Mouse (Mus musculus) spleen, adult 2 months (tissue): ENCODE data around the gene BC005537. TPM values are rescaled to one million over a fixed set of nuclear protein-coding genes. Genes with fewer than 3 reads are reported as not detected.
A peak's percentile ranks its signal among the peaks of the same experiment; 100 is the strongest.

Experiments
- DNase-seq, 2 experiments: peaks; one replicate each; pipeline versions ENCODE4 v3.0.0 to v3.0.0-alpha.2; 2012 to 2021; ENCODE audit warnings: low spot score in 2 of 2, low read depth in 1 of 2
- H3K27ac ChIP-seq: fragments of 200-500 bp; 2 replicates; pipeline ENCODE4 v1.5.1; 2012; ENCODE audit warnings: low read length, inconsistent platforms; ENCODE audit not compliant: insufficient read depth
- H3K27me3 ChIP-seq: fragments of 200-500 bp; 2 replicates; pipeline ENCODE4 v1.6.1; 2012; ENCODE audit warnings: mild to moderate bottlenecking, moderate library complexity, low read length, inconsistent platforms; ENCODE audit not compliant: control insufficient read depth, insufficient read depth
- H3K36me3 ChIP-seq: fragments of 200-500 bp; 2 replicates; pipeline ENCODE4 v1.6.1; 2012; ENCODE audit warnings: mild to moderate bottlenecking, low read length, inconsistent platforms; ENCODE audit not compliant: control insufficient read depth, insufficient read depth
- H3K4me1 ChIP-seq: fragments of 200-500 bp; 2 replicates; pipeline ENCODE4 v1.6.1; 2011; ENCODE audit warnings: inconsistent platforms; ENCODE audit not compliant: control insufficient read depth, insufficient read depth, insufficient read length
- H3K4me3 ChIP-seq: fragments of 200-500 bp; 2 replicates; pipeline ENCODE4 v1.5.1; 2011; ENCODE audit warnings: mild to moderate bottlenecking, inconsistent platforms; ENCODE audit not compliant: insufficient read depth, insufficient read length; ENCODE audit errors: extremely low read depth
- CTCF ChIP-seq: fragments of 200-500 bp; IDR thresholded peaks from 2 replicates; pipeline ENCODE4 v1.5.1; 2011; ENCODE audit warnings: mild to moderate bottlenecking, inconsistent platforms; ENCODE audit not compliant: insufficient read depth, insufficient read length, insufficient replicate concordance; ENCODE audit errors: extremely low read depth
- POLR2A ChIP-seq: fragments of 200-500 bp; IDR thresholded peaks from 2 replicates; pipeline ENCODE4 v1.6.1; 2011; ENCODE audit warnings: low read depth, low read length, inconsistent platforms
- WGBS: fragments of 180-500 bp; shearing (Covaris S2); methylation state at CpG from one replicate; pipeline ENCODE4 v1.1.7; 2018; 5-methylcytosine and 5-hydroxymethylcytosine counted together
- polyA plus RNA-seq: library from polyadenylated mRNA; depleted of rRNA; stranded (reverse); fragments of >200 nt; gene quantifications from 2 replicates; pipeline ENCODE4 v1.2.3, GENCODE M21; 2012

BC005537 gene
- polyA plus RNA-seq, 1 experiment: 21.0 TPM

- TF ChIP-seq POLR2A (no peak), CTCF (no peak)
- no peak overlapping the region for H3K4me3 ChIP-seq
- DNase-seq: no peak
- no peaks in the 10 kb centered on the region for H3K27me3 ChIP-seq
- no peaks in the 10 kb centered on the region for H3K36me3 ChIP-seq
- no peak overlapping the region for H3K27ac ChIP-seq
- 84% methylated on average over 5 of the region's 5 CpGs for WGBS
- no peaks in the 10 kb centered on the region; the same call in 1 of the 2 replicates for H3K4me1 ChIP-seq
These were observed 2.1 kb upstream of the BC005537 start for GRCm38 (mm10) chr13:24799378-24799777.

GRCm38 (mm10) chr13:24799925-24800673 is 1.4 kb upstream of the BC005537 start:
- H3K27ac ChIP-seq: peak overlapping the region; percentile 75
- peak in 1 of 2 experiments; percentile 19 for DNase-seq
- TF ChIP-seq POLR2A (no peak), CTCF (no peak)
- 1% methylated on average over 31 of the region's 31 CpGs for WGBS
- H3K36me3 ChIP-seq: peaks cover 2% of the 10 kb centered on the region; the same call in 1 of the 2 replicates
- H3K4me1 ChIP-seq: no peaks in the 10 kb centered on the region; the same call in 1 of the 2 replicates
- no peaks in the 10 kb centered on the region for H3K27me3 ChIP-seq
- peak overlapping the region; percentile 57 for H3K4me3 ChIP-seq

- Histone ChIP-seq H3K4me1 (no peaks in the 10 kb centered on the region; the same call in 1 of the 2 replicates), H3K4me3 (peak overlapping the region; percentile 82), H3K27me3 (no peaks in the 10 kb centered on the region), H3K36me3 (peaks cover 6% of the 10 kb centered on the region), H3K27ac (peak overlapping the region; percentile 98)
- TF ChIP-seq CTCF: no peak
- peak; percentile 99 for TF ChIP-seq POLR2A
- DNase-seq: peak; percentile 96 to 97
- under 1% methylated on average over 42 of the region's 42 CpGs for WGBS
These were observed 666 bp upstream of the BC005537 start for GRCm38 (mm10) chr13:24800674-24801307.

- Histone ChIP-seq H3K4me1 (no peaks in the 10 kb centered on the region; the same call in 1 of the 2 replicates), H3K27me3 (no peaks in the 10 kb centered on the region), H3K4me3 (peak overlapping the region; percentile 82), H3K27ac (peak overlapping the region; percentile 24), H3K36me3 (peaks cover 10% of the 10 kb centered on the region)
- DNase-seq: peak in 1 of 2 experiments; percentile 32
- TF ChIP-seq POLR2A (no peak), CTCF (no peak)
- under 1% methylated on average over 26 of the region's 26 CpGs for WGBS
These were observed 754 bp downstream of the BC005537 start for GRCm38 (mm10) chr13:24802131-24802691.

GRCm38 (mm10) chr13:24803196-24803595 is 1.7 kb downstream of the BC005537 start:
- peaks cover 13% of the 10 kb centered on the region for H3K36me3 ChIP-seq
- TF ChIP-seq POLR2A: no peak
- no peak for TF ChIP-seq CTCF
- WGBS: 5% methylated on average over 2 of the region's 2 CpGs
- H3K4me1 ChIP-seq: no peaks in the 10 kb centered on the region; the same call in 1 of the 2 replicates
- H3K4me3 ChIP-seq: no peak overlapping the region; the same call in 1 of the 2 replicates
- no peak overlapping the region for H3K27ac ChIP-seq
- DNase-seq: no peak
- no peaks in the 10 kb centered on the region for H3K27me3 ChIP-seq

GRCm38 (mm10) chr13:24806079-24806478 is 4.6 kb downstream of the BC005537 start:
- no peaks in the 10 kb centered on the region for H3K27me3 ChIP-seq
- peaks cover 31% of the 10 kb centered on the region for H3K36me3 ChIP-seq
- H3K4me3 ChIP-seq: no peak overlapping the region
- TF ChIP-seq POLR2A (no peak), CTCF (no peak)
- H3K27ac ChIP-seq: no peak overlapping the region
- no peak for DNase-seq
- no peaks in the 10 kb centered on the region; the same call in 1 of the 2 replicates for H3K4me1 ChIP-seq
